Mouse (Mus musculus) limb, embryonic 11.5 days (tissue): ENCODE results near the gene Cnbd2. TPM values are rescaled to one million over a fixed set of nuclear protein-coding genes. Genes with fewer than 3 reads are reported as not detected.
A peak's percentile ranks its signal among the peaks of the same experiment; 100 is the strongest.
"Not testable (repeated sequence)": the region's sequence is repeated elsewhere in the genome, so short reads cannot be mapped to it uniquely, and the experiment has no call there.

Experiments used
- ATAC-seq: fragments of 200-750 bp; cut with Nextera tagmentation; 2 replicates; pipeline ENCODE4 v1.8.0; 2017; ENCODE audit warnings: low read depth; ENCODE audit not compliant: insufficient number of reproducible peaks, low FRiP score, low TSS enrichment
- DNase-seq: peaks from one replicate; pipeline ENCODE4 v3.0.0-alpha.2; 2015; ENCODE audit warnings: low spot score
- H3K27ac ChIP-seq: fragments of 300-500 bp; sonication (generic); replicated peaks from 2 replicates; pipeline ENCODE4 v1.5.1; 2014; ENCODE audit warnings: low read depth, mild to moderate bottlenecking, low read length
- H3K27me3 ChIP-seq: fragments of 300-500 bp; sonication (generic); 2 replicates; pipeline ENCODE4 v1.6.1; 2014; ENCODE audit warnings: mild to moderate bottlenecking, low read length, mixed read lengths; ENCODE audit not compliant: control insufficient read depth, insufficient read depth
- H3K36me3 ChIP-seq: fragments of 300-500 bp; sonication (generic); 2 replicates; pipeline ENCODE4 v1.6.1; 2014; ENCODE audit warnings: mild to moderate bottlenecking, low read length, moderate library complexity, mixed read lengths; ENCODE audit not compliant: control insufficient read depth, insufficient read depth
- H3K4me1 ChIP-seq: fragments of 300-500 bp; sonication (generic); 2 replicates; pipeline ENCODE4 v1.6.1; 2014; ENCODE audit warnings: low read length, mixed read lengths; ENCODE audit not compliant: control insufficient read depth, insufficient read depth
- H3K4me2 ChIP-seq: fragments of 300-500 bp; sonication (generic); 2 replicates; pipeline ENCODE4 v1.6.1; 2014; ENCODE audit warnings: low read depth, mild to moderate bottlenecking, moderate library complexity; ENCODE audit not compliant: severe bottlenecking
- H3K4me3 ChIP-seq: fragments of 300-500 bp; sonication (generic); 2 replicates; pipeline ENCODE4 v1.5.1; 2014; ENCODE audit warnings: low read depth, low read length
- H3K9ac ChIP-seq: fragments of 300-500 bp; sonication (generic); 2 replicates; pipeline ENCODE4 v1.6.1; 2014; ENCODE audit warnings: mild to moderate bottlenecking, low read length
- H3K9me3 ChIP-seq: fragments of 300-500 bp; sonication (generic); 2 replicates; pipeline ENCODE4 v1.6.1; 2016; ENCODE audit warnings: low read length; ENCODE audit not compliant: control insufficient read depth
- WGBS: fragments of 180-500 bp; shearing (Covaris S2); extraction: QIAGEN DNeasy Blood & Tissue Kit; methylation state at CpG from one replicate; pipeline ENCODE4 v1.1.7; 2014; 5-methylcytosine and 5-hydroxymethylcytosine counted together
- polyA plus RNA-seq: library from polyadenylated mRNA; unstranded; fragments of >200 nt; fragmentation: Nextera tagmentation; extraction: Ambion mirVana; gene quantifications from 2 replicates; pipeline ENCODE4 v1.2.1, GENCODE M21; 2014

The Cnbd2 gene
- polyA plus RNA-seq, 1 experiment from 2014 or later = 3.1 TPM

GRCm38 (mm10) chr2:156402036-156402435 is 89.9 kb downstream of the Cnbd2 start:
- H3K9me3 ChIP-seq = no peaks in the 10 kb centered on the region
- no peak overlapping the region for H3K9ac ChIP-seq
- no peaks in the 10 kb centered on the region for H3K36me3 ChIP-seq
- H3K27me3 ChIP-seq = no peaks in the 10 kb centered on the region
- DNase-seq = no peak
- 93% methylated on average over 3 of the region's 3 CpGs for WGBS
- H3K4me2 ChIP-seq = no peak overlapping the region
- H3K4me1 ChIP-seq = peaks cover 7% of the 10 kb centered on the region; the same call in 1 of the 2 replicates
- no peak for ATAC-seq
- H3K27ac ChIP-seq = no peak overlapping the region
- no peak overlapping the region for H3K4me3 ChIP-seq

GRCm38 (mm10) chr2:156406987-156407386 is 94.9 kb downstream of the Cnbd2 start:
- WGBS = 10% methylated on average over 3 of the region's 3 CpGs
- DNase-seq = peak; percentile 40

GRCm38 (mm10) chr2:156408168-156408567 is 96.1 kb downstream of the Cnbd2 start:
- ATAC-seq = no peak
- no peak overlapping the region for H3K9ac ChIP-seq
- no peaks in the 10 kb centered on the region for H3K36me3 ChIP-seq
- 66% methylated on average over 8 of the region's 8 CpGs for WGBS
- H3K4me1 ChIP-seq = peaks cover 8% of the 10 kb centered on the region; the same call in 1 of the 2 replicates
- no peaks in the 10 kb centered on the region for H3K27me3 ChIP-seq
- no peak overlapping the region for H3K4me2 ChIP-seq
- H3K9me3 ChIP-seq = no peaks in the 10 kb centered on the region
- H3K4me3 ChIP-seq = no peak overlapping the region
- H3K27ac ChIP-seq = no peak overlapping the region
- DNase-seq = no peak

More at GRCm38 (mm10) chr2:156406987-156407386, 94.9 kb downstream of the Cnbd2 start:
- ATAC-seq = peak; percentile 68; the same call in 1 of the 2 replicates
- Histone ChIP-seq H3K27me3 (no peaks in the 10 kb centered on the region), H3K27ac (peak overlapping the region; percentile 30), H3K4me1 (peaks cover 8% of the 10 kb centered on the region; the same call in 1 of the 2 replicates), H3K4me2 (peak overlapping the region; percentile 10; the same call in 1 of the 2 replicates), H3K36me3 (no peaks in the 10 kb centered on the region), H3K9ac (0 out of 2 replicates have a peak overlapping the region, but pooled peaks have one; percentile 37), H3K9me3 (no peaks in the 10 kb centered on the region), H3K4me3 (no peak overlapping the region)

GRCm38 (mm10) chr2:156411348-156411747 is 99.2 kb downstream of the Cnbd2 start:
- not testable (repeated sequence) for H3K36me3 ChIP-seq, ATAC-seq, H3K4me2 ChIP-seq, DNase-seq, H3K27me3 ChIP-seq, H3K9me3 ChIP-seq, H3K9ac ChIP-seq, H3K4me1 ChIP-seq, H3K4me3 ChIP-seq, H3K27ac ChIP-seq
- WGBS = 81% methylated on average over 4 of the region's 7 CpGs

GRCm38 (mm10) chr2:156414996-156415395 is 102.9 kb downstream of the Cnbd2 start:
- no peak overlapping the region for H3K27ac ChIP-seq
- DNase-seq (no peak), ATAC-seq (no peak)
- no peaks in the 10 kb centered on the region for H3K9me3 ChIP-seq
- no peak overlapping the region for H3K9ac ChIP-seq
- H3K4me2 ChIP-seq = no peak overlapping the region
- H3K36me3 ChIP-seq = no peaks in the 10 kb centered on the region
- H3K4me1 ChIP-seq = no peaks in the 10 kb centered on the region
- no peak overlapping the region for H3K4me3 ChIP-seq
- H3K27me3 ChIP-seq = peaks cover 6% of the 10 kb centered on the region; the same call in 1 of the 2 replicates
- 79% methylated on average over 2 of the region's 2 CpGs for whole genome bisulfite sequencing

GRCm38 (mm10) chr2:156415674-156416073 is 103.6 kb downstream of the Cnbd2 start:
- H3K4me2 ChIP-seq = no peak overlapping the region

GRCm38 (mm10) chr2:156417194-156417593 is 105.1 kb downstream of the Cnbd2 start:
- Histone ChIP-seq H3K9me3 (no peaks in the 10 kb centered on the region), H3K4me2 (no peak overlapping the region), H3K9ac (no peak overlapping the region), H3K27me3 (peaks cover 24% of the 10 kb centered on the region), H3K27ac (no peak overlapping the region), H3K36me3 (no peaks in the 10 kb centered on the region), H3K4me3 (no peak overlapping the region), H3K4me1 (peaks cover 8% of the 10 kb centered on the region; the same call in 1 of the 2 replicates)
- no peak for DNase-seq
- 45% methylated on average over 1 of the region's 1 CpGs for WGBS
- ATAC-seq = no peak

More at GRCm38 (mm10) chr2:156415674-156416073, 103.6 kb downstream of the Cnbd2 start:
- WGBS = 65% methylated on average over 5 of the region's 5 CpGs
- Histone ChIP-seq H3K27me3 (peaks cover 12% of the 10 kb centered on the region; the same call in 1 of the 2 replicates), H3K27ac (no peak overlapping the region), H3K36me3 (no peaks in the 10 kb centered on the region), H3K4me1 (no peaks in the 10 kb centered on the region), H3K9me3 (no peaks in the 10 kb centered on the region), H3K9ac (no peak overlapping the region), H3K4me3 (no peak overlapping the region)
- no peak for DNase-seq
- ATAC-seq = no peak

- DNase-seq (no peak), ATAC-seq (no peak)
- peaks cover 8% of the 10 kb centered on the region; the same call in 1 of the 2 replicates for H3K4me1 ChIP-seq
- H3K36me3 ChIP-seq = no peaks in the 10 kb centered on the region
- H3K9me3 ChIP-seq = no peaks in the 10 kb centered on the region
- no peak overlapping the region for H3K4me2 ChIP-seq
- no peak overlapping the region for H3K4me3 ChIP-seq
- no peak overlapping the region for H3K9ac ChIP-seq
- WGBS = 85% methylated on average over 5 of the region's 5 CpGs
- H3K27ac ChIP-seq = no peak overlapping the region
- peaks cover 37% of the 10 kb centered on the region for H3K27me3 ChIP-seq
Measured at GRCm38 (mm10) chr2:156418467-156418866, 106.4 kb downstream of the Cnbd2 start.

GRCm38 (mm10) chr2:156420327-156420693 is 108.2 kb downstream of the Cnbd2 start:
- no peak overlapping the region for H3K27ac ChIP-seq
- H3K36me3 ChIP-seq = no peaks in the 10 kb centered on the region
- peak overlapping the region; percentile 72 for H3K9ac ChIP-seq
- peak overlapping the region; percentile 65 for H3K4me3 ChIP-seq
- H3K27me3 ChIP-seq = peaks cover 43% of the 10 kb centered on the region
- WGBS = 7% methylated on average over 14 of the region's 14 CpGs
- ATAC-seq = no peak
- H3K9me3 ChIP-seq = no peaks in the 10 kb centered on the region
- peak overlapping the region; percentile 97 for H3K4me2 ChIP-seq
- DNase-seq = no peak
- H3K4me1 ChIP-seq = peaks cover 8% of the 10 kb centered on the region; the same call in 1 of the 2 replicates
